Mouse (Mus musculus): Measurements from ENCODE around the gene Tcf7l2. TPM values are rescaled to one million over a fixed set of nuclear protein-coding genes. Genes with fewer than 3 reads are reported as not detected.

Gene Tcf7l2
- polyA plus RNA-seq, 1 experiment from 2014 or later = 196 TPM

DNA sequence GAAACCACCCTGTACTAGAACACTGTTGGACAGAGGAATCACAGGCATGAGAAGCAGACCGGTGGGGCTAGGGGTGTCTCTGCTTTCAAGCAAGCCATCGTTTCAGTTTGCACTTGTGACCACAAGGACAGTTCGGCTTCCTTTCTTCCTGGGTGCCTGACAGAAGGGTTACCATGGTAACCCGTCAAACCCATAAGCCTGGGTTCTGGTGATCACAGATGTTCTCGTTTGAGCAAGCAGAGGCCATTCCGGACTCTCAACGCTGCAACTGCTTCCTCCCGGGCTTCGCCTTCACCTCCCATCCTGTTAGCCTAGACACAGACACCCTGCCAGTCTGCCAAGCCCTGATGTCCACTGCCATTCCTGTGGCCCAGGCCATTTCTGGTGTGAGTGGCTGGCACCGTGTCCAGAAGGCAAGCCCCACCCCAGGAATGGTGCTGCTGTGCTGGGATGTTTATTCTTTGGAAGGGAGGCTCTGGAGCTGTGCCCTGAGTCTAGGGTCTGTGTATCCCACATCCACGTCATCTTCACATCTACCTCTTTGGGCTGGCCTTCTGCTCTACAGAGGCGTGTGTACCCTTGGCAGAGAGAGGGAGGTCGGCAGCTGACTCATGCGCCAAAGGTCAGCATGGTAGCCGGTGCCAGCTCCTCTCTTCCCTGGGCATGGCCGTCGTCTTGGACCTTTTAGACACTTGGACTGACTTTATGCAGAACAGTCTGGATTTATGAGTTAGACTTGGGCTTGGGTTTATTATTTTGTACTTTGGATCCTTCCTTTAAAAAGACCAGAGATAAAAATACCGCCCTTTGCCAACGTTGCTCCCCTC lies 110.1 kb downstream of the Tcf7l2 start:
- Histone ChIP-seq H3K4me2 (ENCODE audit: low read length) (no peak overlapping the region), H3K4me3 (ENCODE audit: low read depth, low read length) (no peak overlapping the region), H3K27ac (ENCODE audit: low read depth, low read length) (no peak overlapping the region), H3K9ac (ENCODE audit: low read length) (no peak overlapping the region), H3K27me3 (replicated peaks; ENCODE audit: control insufficient read depth, insufficient read depth, low read length) (no peaks in the 10 kb centered on the region), H3K36me3 (ENCODE audit: control insufficient read depth, insufficient read depth, low read length) (no peaks in the 10 kb centered on the region), H3K9me3 (replicated peaks; ENCODE audit: control insufficient read depth, low read length) (no peaks in the 10 kb centered on the region), H3K4me1 (ENCODE audit: control insufficient read depth, insufficient read depth, low read length) (peaks cover 16% of the 10 kb centered on the region)
- DNase-seq (ENCODE audit: low spot score) (peak; percentile 51), ATAC-seq (peak; percentile 46; the same call in 1 of the 2 replicates)
- 78% methylated on average over 19 of the region's 19 CpGs for WGBS

- H3K27ac ChIP-seq (ENCODE audit: low read depth, low read length) = no peak overlapping the region
These were observed 112.8 kb downstream of the Tcf7l2 start for GRCm38 (mm10) chr19:55854389-55854788.

GRCm38 (mm10) chr19:55855571-55855970 lies 114.0 kb downstream of the Tcf7l2 start:
- ATAC-seq = no peak
- H3K9me3 ChIP-seq (replicated peaks; ENCODE audit: control insufficient read depth, low read length) = no peaks in the 10 kb centered on the region
- H3K27me3 ChIP-seq (replicated peaks; ENCODE audit: control insufficient read depth, insufficient read depth, low read length) = no peaks in the 10 kb centered on the region
- no peak overlapping the region for H3K27ac ChIP-seq (ENCODE audit: low read depth, low read length)
- no peak overlapping the region for H3K4me2 ChIP-seq (ENCODE audit: low read length)
- H3K9ac ChIP-seq (ENCODE audit: low read length) = no peak overlapping the region
- no peak for DNase-seq (ENCODE audit: low spot score)
- no peak overlapping the region for H3K4me3 ChIP-seq (ENCODE audit: low read depth, low read length)
- H3K4me1 ChIP-seq (ENCODE audit: control insufficient read depth, insufficient read depth, low read length) = peaks cover 12% of the 10 kb centered on the region
- 81% methylated on average over 5 of the region's 5 CpGs for WGBS
- no peaks in the 10 kb centered on the region for H3K36me3 ChIP-seq (ENCODE audit: control insufficient read depth, insufficient read depth, low read length)

More at GRCm38 (mm10) chr19:55854389-55854788, 112.8 kb downstream of the Tcf7l2 start:
- no peaks in the 10 kb centered on the region for H3K9me3 ChIP-seq (replicated peaks; ENCODE audit: control insufficient read depth, low read length)
- no peaks in the 10 kb centered on the region for H3K27me3 ChIP-seq (replicated peaks; ENCODE audit: control insufficient read depth, insufficient read depth, low read length)
- peaks cover 16% of the 10 kb centered on the region for H3K4me1 ChIP-seq (ENCODE audit: control insufficient read depth, insufficient read depth, low read length)
- H3K4me2 ChIP-seq (ENCODE audit: low read length) = no peak overlapping the region
- no peaks in the 10 kb centered on the region for H3K36me3 ChIP-seq (ENCODE audit: control insufficient read depth, insufficient read depth, low read length)
- no peak overlapping the region for H3K4me3 ChIP-seq (ENCODE audit: low read depth, low read length)
- no peak overlapping the region for H3K9ac ChIP-seq (ENCODE audit: low read length)
- ATAC-seq = no peak
- no peak for DNase-seq (ENCODE audit: low spot score)
- WGBS = 74% methylated on average over 10 of the region's 10 CpGs

GRCm38 (mm10) chr19:55857328-55857727 lies 115.7 kb downstream of the Tcf7l2 start:
- Histone ChIP-seq H3K9ac (ENCODE audit: low read length) (no peak overlapping the region), H3K27me3 (replicated peaks; ENCODE audit: control insufficient read depth, insufficient read depth, low read length) (no peaks in the 10 kb centered on the region), H3K4me3 (ENCODE audit: low read depth, low read length) (no peak overlapping the region), H3K9me3 (replicated peaks; ENCODE audit: control insufficient read depth, low read length) (no peaks in the 10 kb centered on the region), H3K27ac (ENCODE audit: low read depth, low read length) (no peak overlapping the region), H3K36me3 (ENCODE audit: control insufficient read depth, insufficient read depth, low read length) (no peaks in the 10 kb centered on the region), H3K4me2 (ENCODE audit: low read length) (no peak overlapping the region), H3K4me1 (ENCODE audit: control insufficient read depth, insufficient read depth, low read length) (no peaks in the 10 kb centered on the region)
- ATAC-seq = no peak
- DNase-seq (ENCODE audit: low spot score) = no peak
- WGBS = 97% methylated on average over 4 of the region's 4 CpGs

GRCm38 (mm10) chr19:55860009-55860743 lies 118.6 kb downstream of the Tcf7l2 start:
- no peak overlapping the region for H3K9ac ChIP-seq (ENCODE audit: low read length)
- 92% methylated on average over 10 of the region's 10 CpGs for WGBS

DNA sequence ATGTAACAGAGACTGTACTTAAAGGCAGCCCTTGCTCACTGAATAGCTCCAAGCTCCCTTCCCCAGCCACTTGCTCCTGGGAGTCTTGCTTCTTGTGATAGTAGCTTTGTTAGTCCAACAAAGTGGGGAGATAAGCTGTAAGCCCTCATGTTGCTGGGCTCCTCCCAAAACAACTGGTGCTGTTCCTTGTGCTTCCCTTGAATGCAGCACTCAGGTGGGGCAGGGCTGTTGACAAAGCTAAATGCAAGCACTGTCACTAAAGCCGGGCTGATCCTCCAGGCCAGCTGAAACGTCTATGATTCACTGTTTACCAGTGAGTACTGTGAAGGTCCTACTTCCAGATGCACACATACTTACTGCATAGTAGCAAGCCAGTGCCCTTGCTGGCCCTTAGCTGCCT lies 120.1 kb downstream of the Tcf7l2 start:
- no peak overlapping the region for H3K4me2 ChIP-seq (ENCODE audit: low read length)
- H3K4me3 ChIP-seq (ENCODE audit: low read depth, low read length) = no peak overlapping the region
- no peak overlapping the region for H3K9ac ChIP-seq (ENCODE audit: low read length)
- ATAC-seq (no peak), DNase-seq (ENCODE audit: low spot score) (no peak)
- H3K36me3 ChIP-seq (ENCODE audit: control insufficient read depth, insufficient read depth, low read length) = peaks cover 3% of the 10 kb centered on the region; the same call in 1 of the 2 replicates
- no peaks in the 10 kb centered on the region for H3K4me1 ChIP-seq (ENCODE audit: control insufficient read depth, insufficient read depth, low read length)
- H3K27ac ChIP-seq (ENCODE audit: low read depth, low read length) = no peak overlapping the region
- H3K27me3 ChIP-seq (replicated peaks; ENCODE audit: control insufficient read depth, insufficient read depth, low read length) = no peaks in the 10 kb centered on the region
- no peaks in the 10 kb centered on the region for H3K9me3 ChIP-seq (replicated peaks; ENCODE audit: control insufficient read depth, low read length)
- WGBS = 84% methylated on average over 2 of the region's 2 CpGs

More at GRCm38 (mm10) chr19:55860009-55860743, 118.6 kb downstream of the Tcf7l2 start:
- Histone ChIP-seq H3K9me3 (replicated peaks; ENCODE audit: control insufficient read depth, low read length) (no peaks in the 10 kb centered on the region), H3K27ac (ENCODE audit: low read depth, low read length) (no peak overlapping the region), H3K4me1 (ENCODE audit: control insufficient read depth, insufficient read depth, low read length) (no peaks in the 10 kb centered on the region), H3K4me3 (ENCODE audit: low read depth, low read length) (no peak overlapping the region), H3K36me3 (ENCODE audit: control insufficient read depth, insufficient read depth, low read length) (no peaks in the 10 kb centered on the region), H3K4me2 (ENCODE audit: low read length) (no peak overlapping the region), H3K27me3 (replicated peaks; ENCODE audit: control insufficient read depth, insufficient read depth, low read length) (no peaks in the 10 kb centered on the region)
- no peak for DNase-seq (ENCODE audit: low spot score)
- no peak for ATAC-seq

DNA sequence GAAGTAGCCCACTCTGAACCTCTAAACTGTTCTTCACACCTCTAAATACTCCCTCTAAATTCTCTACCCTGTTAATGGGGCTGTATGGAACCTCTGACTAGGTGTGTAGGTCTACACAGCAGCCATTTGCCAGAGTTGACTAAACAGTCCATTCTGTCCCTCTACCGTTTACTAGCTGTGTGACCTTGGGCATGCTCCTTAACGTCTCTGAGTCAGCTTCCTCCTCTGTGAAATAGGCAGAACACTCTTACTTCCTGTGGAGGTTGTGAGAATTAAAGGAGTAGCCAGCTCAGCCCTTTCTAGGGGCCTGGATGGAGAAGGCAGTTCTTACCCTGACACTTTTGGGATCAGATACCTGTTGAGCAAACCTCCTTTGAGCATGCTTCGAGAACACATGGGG lies 120.9 kb downstream of the Tcf7l2 start:
- no peaks in the 10 kb centered on the region for H3K4me1 ChIP-seq (ENCODE audit: control insufficient read depth, insufficient read depth, low read length)
- no peak overlapping the region for H3K9ac ChIP-seq (ENCODE audit: low read length)
- no peak overlapping the region for H3K4me2 ChIP-seq (ENCODE audit: low read length)
- DNase-seq (ENCODE audit: low spot score) (no peak), ATAC-seq (no peak)
- WGBS = 92% methylated on average over 3 of the region's 3 CpGs
- no peak overlapping the region for H3K27ac ChIP-seq (ENCODE audit: low read depth, low read length)
- H3K36me3 ChIP-seq (ENCODE audit: control insufficient read depth, insufficient read depth, low read length) = peaks cover 3% of the 10 kb centered on the region; the same call in 1 of the 2 replicates
- no peak overlapping the region for H3K4me3 ChIP-seq (ENCODE audit: low read depth, low read length)
- H3K9me3 ChIP-seq (replicated peaks; ENCODE audit: control insufficient read depth, low read length) = no peaks in the 10 kb centered on the region
- H3K27me3 ChIP-seq (replicated peaks; ENCODE audit: control insufficient read depth, insufficient read depth, low read length) = no peaks in the 10 kb centered on the region

DNA sequence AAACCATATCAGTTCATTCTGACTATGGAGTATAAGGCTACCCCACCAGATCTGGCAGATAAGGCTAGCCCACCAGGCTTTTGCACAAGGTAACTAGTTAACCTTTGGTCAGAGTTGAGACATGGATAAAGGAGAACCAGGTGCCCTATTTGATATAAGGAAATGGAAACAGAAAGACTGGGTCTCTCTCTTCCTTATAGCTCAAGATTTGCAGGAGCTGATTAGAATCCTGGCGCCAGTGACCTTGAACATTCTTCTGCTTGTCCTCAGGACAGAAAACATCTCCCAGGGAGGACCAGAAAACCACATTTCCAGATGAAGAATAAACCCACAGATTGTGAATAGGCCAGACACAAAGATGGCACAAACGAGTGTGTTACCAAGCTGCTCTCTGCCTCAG lies 123.4 kb downstream of the Tcf7l2 start:
- H3K9me3 ChIP-seq (replicated peaks; ENCODE audit: control insufficient read depth, low read length) = no peaks in the 10 kb centered on the region
- H3K4me2 ChIP-seq (ENCODE audit: low read length) = no peak overlapping the region
- no peaks in the 10 kb centered on the region for H3K4me1 ChIP-seq (ENCODE audit: control insufficient read depth, insufficient read depth, low read length)
- WGBS = 97% methylated on average over 2 of the region's 2 CpGs
- no peak for ATAC-seq
- DNase-seq (ENCODE audit: low spot score) = no peak
- no peak overlapping the region for H3K9ac ChIP-seq (ENCODE audit: low read length)
- no peak overlapping the region for H3K4me3 ChIP-seq (ENCODE audit: low read depth, low read length)
- H3K36me3 ChIP-seq (ENCODE audit: control insufficient read depth, insufficient read depth, low read length) = peaks cover 3% of the 10 kb centered on the region; the same call in 1 of the 2 replicates
- no peaks in the 10 kb centered on the region for H3K27me3 ChIP-seq (replicated peaks; ENCODE audit: control insufficient read depth, insufficient read depth, low read length)
- no peak overlapping the region for H3K27ac ChIP-seq (ENCODE audit: low read depth, low read length)
